Mouse (Mus musculus): Measurements from ENCODE around the gene Glg1. TPM values are rescaled to one million over a fixed set of nuclear protein-coding genes. Genes with fewer than 3 reads are reported as not detected.
"Not testable (repeated sequence)": the region's sequence is repeated elsewhere in the genome, so short reads cannot be mapped to it uniquely, and the experiment has no call there.

The Glg1 gene
- total and polyA plus RNA-seq, 2 experiments from 2014 or later, result 37.4 to 53.8 TPM

GRCm38 (mm10) chr8:111268277-111268676 lies 9.3 kb upstream of the Glg1 start:
- no peak for ATAC-seq
- H3K36me3 ChIP-seq (ENCODE audit: insufficient read depth, low read length), result peaks cover 9% of the 10 kb centered on the region; the same call in 1 of the 2 replicates
- WGBS, result 82% methylated on average over 2 of the region's 2 CpGs
- H3K4me2 ChIP-seq (ENCODE audit: low read depth, low read length), result no peak overlapping the region
- H3K4me1 ChIP-seq (ENCODE audit: insufficient read depth, low read length), result no peaks in the 10 kb centered on the region
- DNase-seq (ENCODE audit: low spot score), result no peak
- no peaks in the 10 kb centered on the region for H3K27me3 ChIP-seq (ENCODE audit: insufficient read depth, low read length)
- H3K4me3 ChIP-seq (ENCODE audit: low read length), result no peak overlapping the region
- H3K27ac ChIP-seq, result no peak overlapping the region
- no peaks in the 10 kb centered on the region for H3K9me3 ChIP-seq (ENCODE audit: low read length)
- H3K9ac ChIP-seq (replicated peaks; ENCODE audit: low read length), result no peak overlapping the region
- no peak for TF ChIP-seq CTCF (IDR thresholded peaks at IDR 0.05; ENCODE audit: low read depth)

GRCm38 (mm10) chr8:111266161-111266560 lies 7.1 kb upstream of the Glg1 start:
- H3K27me3 ChIP-seq (ENCODE audit: insufficient read depth, low read length); H3K9me3 ChIP-seq (ENCODE audit: low read length); ATAC-seq; H3K4me3 ChIP-seq (ENCODE audit: low read length); H3K4me2 ChIP-seq (ENCODE audit: low read depth, low read length); DNase-seq (ENCODE audit: low spot score); H3K4me1 ChIP-seq (ENCODE audit: insufficient read depth, low read length); H3K27ac ChIP-seq; H3K9ac ChIP-seq (replicated peaks; ENCODE audit: low read length); H3K36me3 ChIP-seq (ENCODE audit: insufficient read depth, low read length): not testable (repeated sequence)
- 78% methylated on average over 7 of the region's 7 CpGs for WGBS

DNA sequence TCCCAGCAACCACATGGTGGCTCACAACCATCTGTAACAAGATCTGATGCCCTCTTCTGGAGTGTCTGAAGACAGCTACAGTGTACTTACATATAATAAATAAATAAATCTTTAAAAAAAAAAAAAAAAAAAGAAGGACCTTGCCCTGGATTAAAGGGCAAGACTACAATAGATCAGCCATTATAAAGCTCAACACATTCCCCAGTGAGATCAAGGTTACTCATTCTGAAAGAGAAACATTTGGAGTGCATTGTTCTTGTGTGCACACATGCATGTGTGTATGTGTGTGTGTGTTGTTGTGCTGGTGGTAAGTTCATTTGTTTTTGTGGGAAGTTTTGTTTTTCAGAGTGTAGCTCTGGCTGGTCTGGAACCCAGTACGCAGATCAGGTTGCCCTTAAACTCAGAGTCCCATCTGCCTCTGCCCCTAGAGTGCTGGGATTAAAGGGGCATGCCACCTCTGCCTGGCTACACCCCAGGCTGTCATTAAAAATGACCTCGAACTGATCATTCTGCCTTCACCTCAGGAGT lies 5.7 kb upstream of the Glg1 start:
- Histone ChIP-seq H3K4me1 (ENCODE audit: insufficient read depth, low read length) (no peaks in the 10 kb centered on the region), H3K9me3 (ENCODE audit: low read length) (no peaks in the 10 kb centered on the region), H3K4me2 (ENCODE audit: low read depth, low read length) (no peak overlapping the region), H3K4me3 (ENCODE audit: low read length) (no peak overlapping the region), H3K9ac (replicated peaks; ENCODE audit: low read length) (no peak overlapping the region), H3K27me3 (ENCODE audit: insufficient read depth, low read length) (no peaks in the 10 kb centered on the region), H3K36me3 (ENCODE audit: insufficient read depth, low read length) (no peaks in the 10 kb centered on the region), H3K27ac (no peak overlapping the region)
- DNase-seq (ENCODE audit: low spot score) (no peak), ATAC-seq (no peak)
- 87% methylated on average over 2 of the region's 2 CpGs for WGBS
- TF ChIP-seq CTCF (IDR thresholded peaks at IDR 0.05; ENCODE audit: low read depth), result no peak

DNA sequence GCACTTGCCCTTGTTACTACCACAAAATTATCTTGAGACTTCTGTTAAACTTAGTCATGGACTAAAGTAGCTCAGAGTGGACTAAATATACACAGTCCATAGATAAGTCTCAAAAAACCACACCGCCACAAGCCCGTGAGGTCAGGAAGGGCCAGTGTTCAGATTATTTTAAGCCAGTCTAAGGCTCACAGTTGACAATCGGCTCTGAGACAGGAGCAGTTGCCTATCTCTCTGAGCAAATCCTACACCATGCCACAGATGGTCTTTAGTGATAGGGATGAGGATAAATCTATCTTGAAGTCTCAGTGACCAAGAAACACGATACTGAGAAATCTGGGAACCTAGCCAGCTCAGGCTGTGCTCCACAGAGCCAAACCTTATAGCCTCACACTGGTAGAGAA lies 3.0 kb upstream of the Glg1 start:
- DNase-seq (ENCODE audit: low spot score), result peak; percentile 53
- Histone ChIP-seq H3K9me3 (ENCODE audit: low read length) (no peaks in the 10 kb centered on the region), H3K27ac (no peak overlapping the region), H3K4me2 (ENCODE audit: low read depth, low read length) (no peak overlapping the region), H3K27me3 (ENCODE audit: insufficient read depth, low read length) (no peaks in the 10 kb centered on the region), H3K4me3 (ENCODE audit: low read length) (no peak overlapping the region), H3K4me1 (ENCODE audit: insufficient read depth, low read length) (no peaks in the 10 kb centered on the region), H3K36me3 (ENCODE audit: insufficient read depth, low read length) (no peaks in the 10 kb centered on the region), H3K9ac (replicated peaks; ENCODE audit: low read length) (no peak overlapping the region)
- WGBS, result 62% methylated on average over 4 of the region's 4 CpGs
- no peak for ATAC-seq
- TF ChIP-seq CTCF (IDR thresholded peaks at IDR 0.05; ENCODE audit: low read depth), result no peak

DNA sequence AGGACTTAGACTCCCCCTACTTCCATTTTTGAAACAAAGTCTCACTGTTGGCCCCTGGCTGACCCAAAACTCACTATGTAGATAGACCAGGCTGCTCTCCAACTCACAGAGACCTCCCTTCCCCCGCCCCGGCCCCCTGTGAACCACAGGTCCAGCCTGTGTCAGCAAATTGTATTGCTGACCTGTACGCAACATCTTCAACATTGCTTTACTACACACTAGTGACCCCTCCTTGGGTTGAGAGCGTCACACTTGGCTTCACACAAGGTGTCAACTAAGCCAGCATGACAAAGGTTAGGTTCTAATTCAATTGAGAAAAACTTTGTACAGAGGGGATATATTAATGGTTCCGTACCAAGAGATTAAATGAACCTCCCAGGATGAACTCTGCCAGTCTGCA lies 1.2 kb upstream of the Glg1 start:
- no peak for DNase-seq (ENCODE audit: low spot score)
- 97% methylated on average over 5 of the region's 5 CpGs for WGBS
- TF ChIP-seq CTCF (IDR thresholded peaks at IDR 0.05; ENCODE audit: low read depth), result no peak
- Histone ChIP-seq H3K9ac (replicated peaks; ENCODE audit: low read length) (no peak overlapping the region), H3K36me3 (ENCODE audit: insufficient read depth, low read length) (no peaks in the 10 kb centered on the region), H3K27ac (no peak overlapping the region), H3K4me1 (ENCODE audit: insufficient read depth, low read length) (no peaks in the 10 kb centered on the region), H3K4me3 (ENCODE audit: low read length) (no peak overlapping the region), H3K4me2 (ENCODE audit: low read depth, low read length) (no peak overlapping the region), H3K27me3 (ENCODE audit: insufficient read depth, low read length) (no peaks in the 10 kb centered on the region), H3K9me3 (ENCODE audit: low read length) (no peaks in the 10 kb centered on the region)
- ATAC-seq, result no peak

DNA sequence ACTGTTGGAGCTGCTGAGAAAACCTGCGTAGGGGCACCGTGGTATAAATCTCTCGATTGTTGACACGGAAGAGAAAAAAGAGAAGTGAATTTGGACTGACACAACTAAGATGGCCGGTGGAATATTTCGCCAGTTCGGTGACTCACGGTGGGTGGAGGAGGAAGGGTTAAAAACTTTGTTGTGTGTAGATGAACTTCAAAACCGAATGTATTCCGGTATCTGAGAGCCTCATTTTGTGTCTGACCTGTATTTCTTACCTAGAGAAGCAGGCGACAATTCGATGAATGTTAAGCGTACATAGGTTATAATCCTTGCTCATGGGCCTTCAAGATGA lies 359 bp upstream of the Glg1 start:
- peak overlapping the region; percentile 96 for H3K4me3 ChIP-seq (ENCODE audit: low read length)
- H3K4me1 ChIP-seq (ENCODE audit: insufficient read depth, low read length), result no peaks in the 10 kb centered on the region
- no peaks in the 10 kb centered on the region for H3K9me3 ChIP-seq (ENCODE audit: low read length)
- TF ChIP-seq CTCF (IDR thresholded peaks at IDR 0.05; ENCODE audit: low read depth), result no peak
- peak overlapping the region; percentile 97 for H3K9ac ChIP-seq (replicated peaks; ENCODE audit: low read length)
- no peaks in the 10 kb centered on the region for H3K27me3 ChIP-seq (ENCODE audit: insufficient read depth, low read length)
- H3K36me3 ChIP-seq (ENCODE audit: insufficient read depth, low read length), result no peaks in the 10 kb centered on the region
- 12% methylated on average over 13 of the region's 13 CpGs for WGBS
- H3K4me2 ChIP-seq (ENCODE audit: low read depth, low read length), result peak overlapping the region; percentile 67
- peak; percentile 70 for ATAC-seq
- H3K27ac ChIP-seq, result peak overlapping the region; percentile 99
- DNase-seq (ENCODE audit: low spot score), result no peak

- H3K9ac ChIP-seq (replicated peaks; ENCODE audit: low read length), result peak overlapping the region; percentile 97
- peak overlapping the region; percentile 67 for H3K4me2 ChIP-seq (ENCODE audit: low read depth, low read length)
- no peaks in the 10 kb centered on the region for H3K36me3 ChIP-seq (ENCODE audit: insufficient read depth, low read length)
- peak overlapping the region; percentile 96 for H3K4me3 ChIP-seq (ENCODE audit: low read length)
- ATAC-seq, result no peak
- no peaks in the 10 kb centered on the region for H3K4me1 ChIP-seq (ENCODE audit: insufficient read depth, low read length)
- TF ChIP-seq CTCF (IDR thresholded peaks at IDR 0.05; ENCODE audit: low read depth), result no peak
- H3K27ac ChIP-seq, result peak overlapping the region; percentile 99
- H3K9me3 ChIP-seq (ENCODE audit: low read length), result no peaks in the 10 kb centered on the region
- no peaks in the 10 kb centered on the region for H3K27me3 ChIP-seq (ENCODE audit: insufficient read depth, low read length)
- peak; percentile 65 for DNase-seq (ENCODE audit: low spot score)
- under 1% methylated on average over 26 of the region's 26 CpGs for WGBS
Measured at GRCm38 (mm10) chr8:111258010-111258630, 896 bp downstream of the Glg1 start.

All from hindbrain, postnatal 0 days (tissue).